Mouse (Mus musculus): ENCODE results near the gene Arx.

- TF ChIP-seq CTCF (IDR thresholded peaks at IDR 0.05; ENCODE audit: low read depth, low read length) (no peak), POLR2A (IDR thresholded peaks at IDR 0.05; ENCODE audit: borderline replicate concordance, low read depth, low read length) (no peak)
These were observed 31.3 kb downstream of the Arx start for GRCm38 (mm10) chrX:93317577-93317976.
